Mouse (Mus musculus) olfactory bulb, adult 2 months (tissue): ENCODE measurements around the gene Arid1b.
"Not testable (repeated sequence)": the region's sequence is repeated elsewhere in the genome, so short reads cannot be mapped to it uniquely, and the experiment has no call there.

Experiments used
- CTCF ChIP-seq: fragments of 200-500 bp; IDR thresholded peaks from 2 replicates; pipeline ENCODE4 v1.5.1; 2012; ENCODE audit warnings: low read depth, mild to moderate bottlenecking, low read length, moderate library complexity; ENCODE audit not compliant: insufficient read depth
- POLR2A ChIP-seq: fragments of 200-500 bp; IDR thresholded peaks from 2 replicates; pipeline ENCODE4 v1.6.1; 2012; ENCODE audit warnings: mild to moderate bottlenecking, low read depth, low read length, moderate library complexity; ENCODE audit not compliant: insufficient read depth

- not testable (repeated sequence) for TF ChIP-seq CTCF, POLR2A
Observed at GRCm38 (mm10) chr17:5088241-5088640, 94.1 kb downstream of the Arid1b start.
